Mouse (Mus musculus): ENCODE measurements around the gene Vwa1. TPM values are rescaled to one million over a fixed set of nuclear protein-coding genes. Genes with fewer than 3 reads are reported as not detected.
"Not testable (repeated sequence)": the region's sequence is repeated elsewhere in the genome, so short reads cannot be mapped to it uniquely, and the experiment has no call there.

Vwa1 gene
- total RNA-seq, 2 experiments from 2014 or later: 14.0 to 15.8 TPM

DNA sequence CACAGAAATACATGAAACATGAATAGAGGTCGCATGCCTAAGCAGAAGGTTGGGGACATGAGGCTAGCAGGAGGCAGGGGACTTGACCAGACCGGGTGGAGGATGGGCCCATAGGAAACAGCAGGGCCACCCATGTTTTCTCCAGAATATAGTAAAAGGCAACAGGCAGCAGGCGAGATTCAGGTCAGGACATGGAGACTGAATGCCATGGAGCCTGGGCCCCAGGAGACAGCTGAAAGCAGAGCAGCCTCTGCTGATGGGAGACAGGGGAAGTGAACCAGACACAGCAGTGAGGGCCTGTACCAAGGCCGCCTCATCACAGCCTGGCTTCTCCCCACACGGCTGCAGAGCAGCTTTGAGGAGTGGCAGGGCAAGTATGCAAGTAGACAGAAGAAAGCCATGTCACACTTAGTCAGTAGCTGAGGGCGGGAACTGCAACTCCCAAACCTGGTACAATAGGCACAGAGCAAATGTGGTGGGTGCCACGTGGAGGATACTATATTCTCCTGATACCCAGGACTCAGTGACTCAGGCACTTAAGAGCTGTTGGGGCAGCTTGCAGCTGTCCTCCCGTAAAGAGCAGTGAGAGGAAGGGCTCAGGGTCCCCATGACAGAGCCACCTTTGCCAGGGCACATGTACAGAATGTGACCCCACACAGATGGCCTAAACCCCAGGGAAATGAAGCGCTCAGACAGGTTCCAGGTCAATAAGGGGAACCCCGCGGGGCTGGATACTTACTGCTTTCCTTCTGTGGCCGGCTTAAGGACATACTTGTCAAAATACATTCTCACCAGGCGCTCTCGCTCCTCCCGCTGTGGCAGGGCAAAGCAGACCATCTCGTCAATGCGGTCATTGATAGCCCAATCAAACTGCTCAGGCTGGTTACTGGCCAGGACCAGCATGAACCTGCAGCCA lies 27.7 kb downstream of the Vwa1 start:
- intact Hi-C loops (cut with DNase I): no loop called here
- no peak for DNase-seq

DNA sequence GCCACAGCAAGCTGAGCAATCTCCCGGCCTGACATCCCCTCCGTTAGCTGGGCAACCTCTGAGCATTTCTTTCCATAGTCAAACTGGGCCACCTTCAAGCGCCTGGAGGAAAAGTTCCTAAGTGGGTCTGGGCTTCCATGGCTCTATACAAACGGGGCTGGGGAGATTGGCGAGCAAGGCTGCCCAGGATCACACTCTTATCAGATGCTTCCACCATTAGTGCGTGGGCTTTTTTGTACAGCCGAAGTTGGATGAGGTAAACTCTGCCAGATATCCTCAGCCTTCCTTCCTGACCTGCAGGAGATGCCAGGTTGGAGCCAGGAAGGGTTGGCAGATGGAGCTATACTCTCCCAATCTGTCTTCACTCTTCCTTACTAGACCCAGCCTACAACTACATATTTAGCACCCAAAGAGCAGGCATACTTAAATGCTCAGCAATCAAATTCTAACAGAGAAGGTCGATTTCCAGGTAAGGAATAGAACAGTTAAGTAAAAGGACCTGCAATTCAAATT lies 28.4 kb downstream of the Vwa1 start:
- DNase-seq: no peak

DNA sequence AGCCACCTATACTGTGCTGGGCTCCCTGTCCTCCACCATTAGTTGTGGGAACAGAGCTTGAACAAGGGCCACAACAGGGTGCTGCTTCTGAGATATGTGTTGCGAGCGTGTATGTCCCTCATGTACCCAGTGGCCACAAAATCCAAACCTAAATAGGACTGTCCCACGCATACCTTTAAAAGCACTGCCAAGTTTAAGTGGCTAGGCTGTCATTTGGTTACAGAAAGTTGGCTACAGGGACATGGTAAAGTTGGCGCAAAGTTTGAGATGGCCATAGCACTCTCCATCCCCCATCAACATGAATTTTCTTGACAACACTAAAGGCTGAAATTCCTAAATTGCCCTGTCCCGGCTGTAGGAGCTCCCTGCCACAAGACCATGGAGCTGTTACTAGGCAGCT lies 29.4 kb downstream of the Vwa1 start:
- intact Hi-C loops (cut with DNase I): no loop called here

More for the DNA sequence above, 28.4 kb downstream of the Vwa1 start:
- intact Hi-C loops (cut with DNase I): no loop called here

DNA sequence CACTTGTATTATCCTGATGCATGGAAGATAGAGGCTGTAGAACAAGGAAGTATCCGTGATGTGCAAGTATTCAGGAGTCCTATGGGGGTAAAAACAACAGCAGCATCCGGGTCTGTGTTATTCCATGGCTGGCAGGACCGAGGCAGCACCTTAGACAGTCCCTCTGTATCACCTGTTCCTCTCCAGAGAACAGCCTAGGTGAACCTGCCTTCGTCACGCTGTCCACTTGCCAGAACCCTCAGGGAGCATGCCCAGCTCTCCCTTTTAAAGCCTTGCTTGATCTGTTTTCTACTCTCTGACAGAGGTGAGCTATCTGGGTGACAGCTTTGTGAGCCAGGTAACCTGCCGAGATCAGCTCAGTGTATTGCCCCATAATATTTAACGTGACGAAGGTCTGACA lies 30.0 kb downstream of the Vwa1 start:
- no peak for DNase-seq
- intact Hi-C loops (cut with DNase I): no loop called here

More for the DNA sequence above, 29.4 kb downstream of the Vwa1 start:
- DNase-seq: no peak

DNA sequence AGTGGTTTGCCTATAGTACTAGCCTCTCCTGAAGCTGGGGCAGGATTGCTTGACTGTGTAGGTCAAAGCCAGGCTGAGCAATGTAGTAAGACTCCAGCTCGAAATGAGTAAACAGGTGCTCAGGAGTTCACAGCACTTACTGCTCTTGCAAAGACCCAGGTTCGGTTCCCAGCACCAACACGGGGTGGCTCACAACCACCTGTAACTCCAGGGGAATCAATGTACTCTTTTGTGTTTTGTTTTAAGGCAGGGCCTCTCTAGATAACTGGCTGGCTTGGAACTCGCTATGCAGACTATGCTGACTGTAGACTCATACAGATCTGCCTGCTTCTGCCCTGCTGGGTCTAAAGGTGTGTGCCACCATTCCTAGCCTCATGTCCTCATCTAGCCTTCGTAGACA lies 31.8 kb downstream of the Vwa1 start:
- intact Hi-C loops (cut with DNase I): loop anchor here (2.0 kb wide), 1 partner anchor 20 kb away; no protein-coding TSS in a partner anchor
- DNase-seq: no peak

DNA sequence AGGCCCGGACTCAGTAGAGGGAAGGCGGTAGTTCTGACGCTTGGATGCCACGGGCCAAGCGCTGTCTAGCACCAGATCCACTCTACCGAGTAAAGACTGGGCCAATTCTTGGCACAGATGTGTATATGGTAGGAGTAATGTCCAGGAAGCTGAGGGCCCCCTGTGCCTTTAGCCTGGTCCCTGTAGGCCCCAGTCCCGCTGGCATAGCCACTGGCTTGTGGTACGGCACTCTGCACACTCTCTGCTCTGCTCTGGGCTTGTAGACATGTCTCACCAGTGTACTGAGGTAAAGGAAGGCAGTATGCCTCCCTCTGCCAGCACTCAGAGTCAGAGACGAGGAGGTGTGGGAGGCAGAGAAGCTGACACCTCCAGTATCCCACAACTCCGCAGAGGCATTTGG lies 33.8 kb downstream of the Vwa1 start:
- DNase-seq; intact Hi-C loops (cut with DNase I): not testable (repeated sequence)

DNA sequence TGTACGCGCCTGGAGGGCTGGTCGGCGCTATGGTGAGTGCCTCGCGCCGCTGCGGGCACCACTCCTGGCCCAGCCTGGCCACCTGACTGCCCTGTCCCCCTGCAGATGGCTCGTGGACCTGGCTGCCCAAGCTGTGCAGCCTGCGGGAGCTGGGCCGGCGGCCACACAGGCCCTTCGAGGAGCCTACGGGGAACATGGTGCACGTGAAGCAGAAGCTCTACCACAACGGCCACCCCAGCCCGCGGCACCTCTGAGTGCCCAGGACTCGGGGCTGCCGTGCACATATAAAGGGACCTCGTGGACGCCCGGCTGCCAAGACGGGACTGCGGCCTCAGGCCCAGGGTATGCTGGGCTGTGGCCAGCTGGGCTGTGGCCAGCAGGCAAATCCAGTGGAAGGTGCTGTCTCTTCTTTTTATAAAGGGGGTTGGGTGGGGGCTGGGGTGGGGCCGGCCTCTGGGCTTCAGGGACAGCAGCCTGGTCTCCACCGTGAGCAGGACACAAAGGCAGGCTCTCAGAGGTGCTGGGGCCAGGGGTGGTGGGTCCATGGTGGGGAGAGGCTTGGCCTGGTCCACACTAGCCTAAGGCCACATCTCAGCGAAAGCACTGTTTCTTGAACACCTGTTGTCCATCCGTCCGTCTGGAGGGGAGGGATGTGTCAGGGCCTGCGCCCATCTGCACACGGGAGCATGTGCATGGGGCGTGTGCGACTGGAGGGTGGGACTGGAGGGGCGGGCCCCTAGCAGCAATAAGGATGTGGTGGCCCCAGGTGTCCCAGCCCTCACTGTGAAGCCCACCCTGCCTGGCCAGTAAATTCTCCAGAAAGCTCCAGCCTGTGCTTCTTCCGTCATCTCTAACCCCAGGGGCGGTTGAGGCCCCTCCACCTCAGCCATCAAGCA lies 34.5 kb downstream of the Vwa1 start:
- DNase-seq: peak; percentile 61 to 66
- intact Hi-C loops (cut with DNase I): no loop called here

DNA sequence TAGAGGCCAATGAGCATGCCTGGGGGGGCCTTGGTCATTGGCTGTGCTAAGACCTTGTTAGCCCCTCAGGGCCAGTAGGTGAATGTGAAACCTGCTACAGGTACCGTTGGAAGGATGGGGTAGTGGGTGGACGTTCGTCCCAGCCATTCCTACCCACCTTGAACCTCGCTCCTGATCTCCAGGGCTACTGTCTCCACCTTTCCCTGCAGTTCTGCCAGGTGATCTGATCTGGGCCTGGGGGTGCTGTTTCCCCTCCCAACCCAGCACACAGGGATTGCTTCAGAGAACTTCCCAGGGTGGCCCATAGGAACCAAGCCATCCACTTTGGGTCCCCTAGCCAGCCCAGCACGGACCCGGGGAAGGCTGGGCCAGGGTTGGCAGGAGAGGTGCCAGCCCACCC lies 35.3 kb downstream of the Vwa1 start:
- intact Hi-C loops (cut with DNase I): no loop called here
- DNase-seq: no peak

DNA sequence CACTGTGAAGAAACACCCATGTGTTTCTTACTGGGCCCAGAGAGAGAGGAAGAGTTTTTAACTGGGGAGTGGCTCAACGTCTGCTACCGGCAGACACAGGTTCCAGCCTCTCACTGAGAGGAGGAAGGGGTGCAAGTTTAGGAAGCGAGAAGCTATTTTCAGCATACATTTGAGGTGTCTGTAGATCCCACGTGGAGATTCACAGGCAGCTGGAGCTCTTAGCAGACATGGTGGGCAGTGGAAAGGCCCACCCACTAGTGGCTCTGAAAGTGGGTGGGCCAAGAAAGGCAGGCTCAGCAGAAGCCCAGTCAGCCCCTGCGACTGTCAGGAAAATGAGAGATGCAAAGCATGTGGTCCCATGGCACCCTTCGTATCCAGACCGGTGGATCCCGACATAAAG lies 36.2 kb downstream of the Vwa1 start:
- DNase-seq: no peak

DNA sequence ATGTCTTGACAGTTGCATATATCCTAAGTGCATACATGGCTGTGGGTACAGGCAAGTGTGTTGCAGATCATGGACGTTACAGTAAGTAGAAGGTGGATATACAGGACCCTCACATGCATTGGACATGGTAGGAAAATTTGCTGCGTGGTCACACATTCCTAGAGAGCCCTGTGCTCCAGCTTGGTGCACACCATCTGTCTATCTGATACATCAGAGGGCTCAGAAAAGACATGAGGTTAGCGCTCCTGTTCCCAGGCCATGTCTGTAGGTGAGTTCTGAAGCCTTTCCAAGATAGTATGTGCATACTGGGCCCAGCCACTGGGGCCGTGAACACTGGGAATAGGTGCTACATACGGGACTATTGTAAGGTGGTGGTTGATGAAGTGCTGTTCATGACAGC lies 38.1 kb downstream of the Vwa1 start:
- intact Hi-C loops (cut with DNase I): no loop called here
- no peak for DNase-seq

More for the DNA sequence above, 36.2 kb downstream of the Vwa1 start:
- intact Hi-C loops (cut with DNase I): no loop called here

DNA sequence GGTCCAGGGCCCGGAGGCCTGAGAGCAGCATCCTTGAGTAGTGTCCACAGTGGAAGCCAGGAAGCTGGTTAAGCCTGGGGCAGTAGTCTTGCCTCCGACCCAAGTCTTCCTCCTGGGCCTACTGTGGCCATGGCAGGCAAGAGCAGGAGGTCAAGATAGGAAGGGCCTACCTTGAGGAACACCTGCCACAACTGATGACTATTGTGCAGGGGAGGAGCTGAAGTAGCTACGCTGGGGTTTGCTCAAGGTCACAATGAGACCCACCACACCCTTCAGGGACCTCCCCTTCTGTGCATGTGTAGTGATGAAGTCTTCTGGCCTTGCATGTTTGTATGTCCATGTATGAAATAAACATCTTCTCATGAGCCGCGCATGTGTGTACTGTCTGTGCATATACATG lies 38.7 kb downstream of the Vwa1 start:
- no peak for DNase-seq
- intact Hi-C loops (cut with DNase I): no loop called here

DNA sequence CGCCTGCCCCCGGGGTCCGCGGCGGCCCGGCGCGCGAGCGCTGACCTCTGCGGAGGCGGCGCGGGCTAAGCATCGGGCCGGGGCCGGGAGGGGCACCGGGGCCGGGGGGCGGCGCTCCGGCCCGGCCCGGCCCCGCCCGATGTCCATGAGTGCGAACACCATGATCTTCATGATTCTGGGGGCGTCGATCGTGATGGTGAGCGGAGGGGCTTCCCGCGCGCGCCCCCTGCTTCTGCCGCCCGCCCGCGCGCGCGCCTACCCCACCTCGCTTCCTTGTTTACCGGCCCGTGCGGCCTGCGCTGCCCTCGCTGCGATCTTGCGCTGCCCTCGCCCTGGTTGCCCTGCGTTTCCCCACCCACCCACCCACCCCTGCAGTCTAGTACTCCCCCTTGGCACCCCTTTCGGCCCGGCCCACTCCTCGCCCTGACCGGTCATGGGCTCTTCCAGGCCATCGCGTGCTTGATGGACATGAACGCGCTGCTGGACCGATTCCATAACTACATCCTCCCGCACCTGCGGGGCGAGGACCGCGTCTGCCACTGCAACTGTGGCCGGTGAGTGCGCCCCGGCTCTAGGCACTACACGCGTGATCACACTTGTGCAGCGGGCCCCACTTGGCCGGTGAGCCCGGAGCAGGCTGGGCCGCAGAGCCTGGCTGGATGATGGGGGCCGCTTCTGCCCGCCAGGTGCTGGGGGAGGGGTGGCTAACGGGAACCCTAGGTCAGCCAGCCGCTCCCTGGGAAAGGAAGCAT lies 39.4 kb downstream of the Vwa1 start:
- intact Hi-C loops (cut with DNase I): no loop called here
- peak; percentile 52 to 63 for DNase-seq

DNA sequence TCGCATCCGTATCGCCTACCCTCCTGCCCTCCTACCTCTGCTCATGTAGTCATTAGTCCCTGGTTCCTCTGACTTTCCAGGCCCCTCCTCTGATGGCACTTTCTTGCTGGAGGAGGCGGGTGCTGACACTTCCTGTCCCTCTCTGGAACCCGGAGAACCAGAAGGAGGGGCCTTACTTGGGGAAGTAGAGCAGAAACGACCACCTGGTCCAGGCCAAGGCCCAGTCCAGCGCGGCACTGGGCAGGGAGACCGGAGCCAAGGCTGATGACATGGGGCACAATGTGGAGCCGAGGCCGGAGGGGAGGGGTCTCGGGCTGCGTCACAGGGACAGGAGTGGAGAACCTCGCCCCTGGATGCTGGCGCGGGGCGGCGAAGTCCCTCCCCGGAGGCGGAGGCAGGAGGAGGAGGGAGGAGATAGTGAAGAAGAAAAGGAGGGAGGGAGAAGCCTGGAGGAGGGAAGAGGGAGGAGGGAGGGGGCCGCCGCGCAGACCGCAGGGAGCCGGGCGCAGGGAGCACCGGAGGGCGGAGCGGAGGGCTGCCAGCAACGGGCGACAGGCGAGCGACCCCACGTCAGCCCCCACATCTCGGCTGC lies 40.1 kb downstream of the Vwa1 start, which contains the start of gene Tmem240:
Tmem240 (plus strand) TSS at position 451 of the 592 bp plus-strand sequence.
- peak; percentile 89 to 92 for DNase-seq
- intact Hi-C loops (cut with DNase I): no loop called here

DNA sequence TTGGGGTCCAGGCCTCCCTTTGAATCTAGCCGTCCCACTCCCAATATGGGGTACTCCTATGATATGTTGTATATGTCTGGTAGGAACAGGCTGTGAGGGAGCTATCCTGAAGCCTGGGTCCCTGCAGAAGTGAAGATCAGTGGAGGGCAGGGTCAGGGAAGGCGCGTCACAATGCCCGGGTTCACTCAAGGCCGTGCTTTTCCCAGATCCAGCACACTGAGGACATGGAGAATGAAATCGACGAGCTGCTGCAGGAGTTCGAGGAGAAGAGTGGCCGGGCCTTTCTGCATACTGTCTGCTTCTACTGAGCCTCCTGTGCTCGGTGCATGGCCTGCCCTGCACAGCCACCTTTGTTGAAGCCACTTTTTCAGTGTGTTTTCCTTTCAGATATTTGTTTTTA lies 41.2 kb downstream of the Vwa1 start:
- intact Hi-C loops (cut with DNase I): no loop called here
- DNase-seq: no peak

DNA sequence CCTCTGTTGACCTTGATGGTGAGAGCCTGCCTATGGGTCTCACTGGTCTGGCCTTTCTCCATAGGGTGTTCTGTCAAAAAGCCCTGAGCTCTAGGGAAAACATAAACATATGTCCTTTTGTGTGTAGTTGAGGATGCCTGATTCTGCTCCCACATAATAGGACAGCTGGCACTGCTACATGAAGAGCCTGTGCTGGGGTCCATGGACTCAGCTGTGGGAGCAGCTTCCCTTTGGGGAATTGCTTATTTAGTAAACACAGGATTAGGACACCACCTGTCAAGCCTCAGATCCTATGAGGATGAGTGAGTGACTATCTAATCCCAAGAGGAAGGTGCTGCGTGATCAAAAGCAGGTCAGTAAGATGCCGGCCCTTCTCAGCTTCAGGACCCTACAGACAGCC lies 46.5 kb downstream of the Vwa1 start:
- no peak for DNase-seq
- intact Hi-C loops (cut with DNase I): no loop called here

DNA sequence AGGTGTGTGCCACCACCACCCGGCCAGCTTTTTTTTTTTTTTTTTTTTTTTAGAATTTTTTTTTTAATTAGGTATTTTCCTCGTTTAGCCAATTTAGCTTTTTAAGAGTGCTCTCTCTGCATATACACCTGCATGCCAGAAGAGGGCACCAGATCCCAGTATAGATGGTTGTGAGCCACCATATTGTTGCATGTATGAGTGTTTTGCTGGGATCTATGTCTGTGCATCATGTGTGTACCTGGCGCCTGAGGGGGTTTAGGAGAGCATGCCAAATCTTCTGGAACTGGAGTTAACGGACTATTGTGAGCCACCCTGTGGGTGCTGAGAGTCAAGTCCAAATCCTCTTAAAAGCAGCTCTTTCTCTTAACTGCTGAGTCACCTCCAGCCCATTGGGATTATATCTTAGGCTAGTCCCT lies 52.8 kb downstream of the Vwa1 start:
- peak in 1 of 2 experiments; percentile 42 for DNase-seq
- intact Hi-C loops (cut with DNase I): loop anchor here (1.0 to 2.0 kb wide), 2 partner anchors 21 to 49 kb away; no protein-coding TSS in a partner anchor

Measured in heart, postnatal 10 days (tissue).